Mouse (Mus musculus): ENCODE measurements around the gene Spaca4.

DNA sequence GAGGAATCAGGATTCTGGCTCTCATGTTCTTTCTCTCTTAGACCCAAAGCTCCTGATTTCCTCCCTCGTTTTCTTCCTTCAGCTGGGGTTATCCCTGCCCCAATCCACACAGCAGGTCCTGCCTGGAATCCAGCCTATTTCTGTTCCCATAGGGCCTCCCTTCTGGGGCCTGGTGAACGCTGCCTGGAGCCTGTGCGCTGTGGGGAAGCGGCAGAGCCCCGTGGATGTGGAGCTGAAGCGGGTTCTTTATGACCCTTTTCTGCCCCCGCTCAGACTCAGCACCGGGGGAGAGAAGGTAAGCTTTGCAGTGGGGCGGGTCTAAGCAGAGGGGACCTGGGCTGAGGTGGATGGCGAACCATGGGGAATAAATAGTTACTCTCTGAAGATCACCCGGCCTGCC lies 24.5 kb downstream of the Spaca4 start:
- TF ChIP-seq MAX (IDR thresholded peaks at IDR 0.05; ENCODE audit: low read depth) (no peak), POLR2A (IDR thresholded peaks at IDR 0.05; ENCODE audit: insufficient read length, low read depth) (no peak)

Measured in myocyte (in vitro differentiated cells).